Mouse (Mus musculus): ENCODE results near the gene Mccc1. TPM values are rescaled to one million over a fixed set of nuclear protein-coding genes. Genes with fewer than 3 reads are reported as not detected.

Mccc1 gene
- polyA plus RNA-seq, 1 experiment from 2014 or later: 27.4 TPM

DNA sequence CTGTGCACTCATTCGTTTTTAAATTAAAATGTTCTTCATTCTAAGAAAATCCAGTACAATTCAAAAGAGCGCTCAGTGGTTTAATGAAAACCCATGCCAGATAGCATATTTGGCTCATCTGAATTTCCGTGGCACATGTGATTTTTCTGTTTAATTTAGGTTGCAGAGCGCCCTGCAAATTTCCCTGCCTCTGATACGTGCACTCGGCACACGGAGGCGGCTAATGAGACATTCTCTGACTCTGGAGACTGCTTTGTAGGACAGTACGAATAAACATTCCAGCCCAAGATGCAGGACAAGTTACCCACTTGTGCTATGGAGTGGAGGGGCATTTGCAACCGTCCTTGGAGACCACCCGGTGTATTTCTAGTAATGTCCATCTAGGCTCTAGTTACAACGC lies 29.3 kb downstream of the Mccc1 start:
- H3K27me3 ChIP-seq (ENCODE audit: control insufficient read depth, insufficient read depth, low read depth, low read length): no peaks in the 10 kb centered on the region
- no peak overlapping the region for H3K4me3 ChIP-seq (ENCODE audit: low read depth, low read length)
- H3K4me2 ChIP-seq (ENCODE audit: low read length): no peak overlapping the region
- no peaks in the 10 kb centered on the region for H3K9me3 ChIP-seq (replicated peaks; ENCODE audit: control insufficient read depth, low read length, poor library complexity, severe bottlenecking)
- H3K4me1 ChIP-seq (ENCODE audit: control insufficient read depth, insufficient read depth, low read length): no peaks in the 10 kb centered on the region
- WGBS: 92% methylated on average over 12 of the region's 12 CpGs
- H3K9ac ChIP-seq (ENCODE audit: low read depth, low read length): no peak overlapping the region
- peaks cover 25% of the 10 kb centered on the region for H3K36me3 ChIP-seq (ENCODE audit: control insufficient read depth, insufficient read depth, low read length)
- ATAC-seq: no peak
- H3K27ac ChIP-seq (ENCODE audit: low read length): no peak overlapping the region

DNA sequence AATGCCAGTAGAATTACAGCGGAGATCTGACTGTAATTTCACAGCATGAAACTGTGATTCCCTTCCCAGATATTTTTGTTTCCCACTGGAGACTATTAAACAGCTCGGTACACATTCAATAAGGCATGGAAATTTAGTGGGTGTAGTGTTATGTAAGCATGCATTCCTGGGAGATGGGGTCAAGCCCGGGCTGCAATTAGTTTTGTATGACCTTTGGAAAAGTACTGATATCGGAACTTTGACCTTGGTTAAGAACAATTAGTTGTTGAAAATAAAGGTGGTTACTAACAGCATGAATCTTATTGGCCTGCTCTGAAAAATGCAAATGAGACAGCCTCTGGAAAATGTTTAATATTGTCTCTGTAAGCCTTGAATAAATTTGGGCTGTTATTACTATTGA lies 30.0 kb downstream of the Mccc1 start:
- Histone ChIP-seq H3K9ac (ENCODE audit: low read depth, low read length) (no peak overlapping the region), H3K27me3 (ENCODE audit: control insufficient read depth, insufficient read depth, low read depth, low read length) (no peaks in the 10 kb centered on the region), H3K4me2 (ENCODE audit: low read length) (no peak overlapping the region), H3K4me3 (ENCODE audit: low read depth, low read length) (no peak overlapping the region), H3K4me1 (ENCODE audit: control insufficient read depth, insufficient read depth, low read length) (no peaks in the 10 kb centered on the region), H3K27ac (ENCODE audit: low read length) (no peak overlapping the region), H3K36me3 (ENCODE audit: control insufficient read depth, insufficient read depth, low read length) (peaks cover 21% of the 10 kb centered on the region), H3K9me3 (replicated peaks; ENCODE audit: control insufficient read depth, low read length, poor library complexity, severe bottlenecking) (no peaks in the 10 kb centered on the region)
- WGBS: 91% methylated on average over 4 of the region's 4 CpGs
- ATAC-seq: no peak

DNA sequence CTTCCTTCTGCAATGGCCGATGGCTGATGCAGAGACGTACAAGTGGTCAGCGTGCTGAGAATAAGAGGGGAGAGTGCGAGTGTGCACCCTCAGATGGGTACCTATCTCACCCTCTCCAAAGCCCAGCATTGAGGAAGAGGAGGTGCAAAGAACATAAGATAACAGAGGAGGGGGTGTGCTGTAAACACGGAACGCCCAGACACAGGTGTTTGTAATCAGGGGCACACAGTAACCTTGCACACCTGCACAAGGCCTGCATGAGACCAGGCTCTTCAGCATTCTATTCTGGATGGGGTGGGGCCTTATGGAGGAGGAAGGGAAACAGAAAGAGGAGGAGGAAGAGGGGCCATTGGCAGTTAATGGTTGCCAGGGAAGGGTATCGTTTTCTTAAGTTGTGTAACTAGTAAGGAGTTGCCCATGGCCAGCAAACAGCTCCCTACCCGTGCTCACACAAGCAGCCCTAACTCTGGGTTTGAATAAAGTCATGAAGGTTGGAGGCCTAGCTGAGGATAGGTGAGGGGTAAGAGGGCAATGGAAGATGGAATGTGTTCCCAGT lies 33.0 kb downstream of the Mccc1 start:
- WGBS: 97% methylated on average over 8 of the region's 8 CpGs
- no peak overlapping the region for H3K4me3 ChIP-seq (ENCODE audit: low read depth, low read length)
- H3K36me3 ChIP-seq (ENCODE audit: control insufficient read depth, insufficient read depth, low read length): peaks cover 19% of the 10 kb centered on the region; the same call in 1 of the 2 replicates
- no peak overlapping the region for H3K27ac ChIP-seq (ENCODE audit: low read length)
- no peak overlapping the region for H3K4me2 ChIP-seq (ENCODE audit: low read length)
- no peak for ATAC-seq
- H3K4me1 ChIP-seq (ENCODE audit: control insufficient read depth, insufficient read depth, low read length): no peaks in the 10 kb centered on the region
- no peaks in the 10 kb centered on the region for H3K27me3 ChIP-seq (ENCODE audit: control insufficient read depth, insufficient read depth, low read depth, low read length)
- no peak overlapping the region for H3K9ac ChIP-seq (ENCODE audit: low read depth, low read length)
- no peaks in the 10 kb centered on the region for H3K9me3 ChIP-seq (replicated peaks; ENCODE audit: control insufficient read depth, low read length, poor library complexity, severe bottlenecking)

DNA sequence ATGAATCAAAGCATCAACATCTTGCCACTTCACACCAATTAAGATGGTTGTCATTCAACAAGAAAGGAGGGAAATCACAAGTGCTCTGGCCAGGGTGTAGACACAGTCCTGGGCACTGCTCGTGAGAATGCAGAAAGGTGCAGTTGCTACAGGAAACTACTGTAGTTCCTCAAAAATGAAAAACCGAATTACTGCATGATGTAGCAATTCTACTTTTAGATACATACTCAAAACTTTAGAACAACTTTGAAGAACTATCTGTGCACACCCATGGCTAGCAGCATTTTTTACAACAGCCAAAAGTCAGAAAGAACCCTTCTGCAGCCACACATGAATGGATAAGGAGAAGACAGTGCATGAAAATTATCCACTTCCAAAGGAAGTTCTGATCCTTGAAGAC lies 34.0 kb downstream of the Mccc1 start:
- Histone ChIP-seq H3K9me3 (replicated peaks; ENCODE audit: control insufficient read depth, low read length, poor library complexity, severe bottlenecking) (no peaks in the 10 kb centered on the region), H3K9ac (ENCODE audit: low read depth, low read length) (no peak overlapping the region), H3K27ac (ENCODE audit: low read length) (no peak overlapping the region), H3K27me3 (ENCODE audit: control insufficient read depth, insufficient read depth, low read depth, low read length) (no peaks in the 10 kb centered on the region), H3K4me2 (ENCODE audit: low read length) (no peak overlapping the region), H3K36me3 (ENCODE audit: control insufficient read depth, insufficient read depth, low read length) (peaks cover 24% of the 10 kb centered on the region), H3K4me1 (ENCODE audit: control insufficient read depth, insufficient read depth, low read length) (no peaks in the 10 kb centered on the region), H3K4me3 (ENCODE audit: low read depth, low read length) (no peak overlapping the region)
- 90% methylated on average over 2 of the region's 2 CpGs for WGBS
- no peak for ATAC-seq

DNA sequence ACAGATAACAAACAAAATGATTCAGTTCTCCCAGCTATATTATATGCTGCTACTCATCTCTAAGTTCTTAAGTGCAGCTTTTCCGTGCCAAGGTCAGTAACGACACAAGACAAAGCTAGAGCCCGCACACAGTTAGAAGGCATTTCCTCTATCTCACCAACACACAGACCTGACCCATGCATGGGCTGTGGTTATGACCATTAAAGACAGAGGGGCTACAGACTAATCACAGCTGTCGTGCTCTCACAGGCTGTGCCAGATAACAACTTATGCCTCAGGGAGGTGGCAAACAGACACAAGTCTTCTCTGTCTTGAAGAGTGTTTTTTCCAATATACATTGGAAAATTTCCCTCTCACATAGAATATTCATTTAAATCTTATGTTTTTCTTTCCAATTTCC lies 35.5 kb downstream of the Mccc1 start:
- no peak overlapping the region for H3K27ac ChIP-seq (ENCODE audit: low read length)
- ATAC-seq: no peak
- WGBS: 90% methylated on average over 4 of the region's 4 CpGs
- peaks cover 25% of the 10 kb centered on the region for H3K36me3 ChIP-seq (ENCODE audit: control insufficient read depth, insufficient read depth, low read length)
- H3K4me3 ChIP-seq (ENCODE audit: low read depth, low read length): no peak overlapping the region
- H3K9ac ChIP-seq (ENCODE audit: low read depth, low read length): no peak overlapping the region
- H3K9me3 ChIP-seq (replicated peaks; ENCODE audit: control insufficient read depth, low read length, poor library complexity, severe bottlenecking): no peaks in the 10 kb centered on the region
- H3K4me1 ChIP-seq (ENCODE audit: control insufficient read depth, insufficient read depth, low read length): no peaks in the 10 kb centered on the region
- H3K4me2 ChIP-seq (ENCODE audit: low read length): no peak overlapping the region
- H3K27me3 ChIP-seq (ENCODE audit: control insufficient read depth, insufficient read depth, low read depth, low read length): no peaks in the 10 kb centered on the region

DNA sequence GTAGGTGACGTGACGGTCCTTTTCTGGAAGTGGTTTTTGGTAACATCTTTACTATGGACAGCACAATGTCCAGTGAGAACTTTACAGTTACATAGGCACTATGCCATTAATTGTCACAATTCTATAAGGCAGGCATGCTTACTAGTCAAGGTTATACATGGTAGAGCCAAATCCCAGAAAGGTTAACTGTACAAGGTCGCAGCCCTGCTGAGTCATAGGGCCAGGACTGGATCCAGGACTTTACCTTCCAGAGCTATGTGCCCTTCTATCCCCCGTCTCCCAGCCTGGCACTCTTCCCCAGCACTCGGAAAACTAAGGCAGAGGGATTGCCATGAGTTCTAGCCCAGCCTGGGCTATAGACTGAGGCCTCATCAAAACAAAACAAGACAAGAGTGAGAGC lies 36.6 kb downstream of the Mccc1 start:
- no peaks in the 10 kb centered on the region for H3K4me1 ChIP-seq (ENCODE audit: control insufficient read depth, insufficient read depth, low read length)
- WGBS: 94% methylated on average over 5 of the region's 5 CpGs

DNA sequence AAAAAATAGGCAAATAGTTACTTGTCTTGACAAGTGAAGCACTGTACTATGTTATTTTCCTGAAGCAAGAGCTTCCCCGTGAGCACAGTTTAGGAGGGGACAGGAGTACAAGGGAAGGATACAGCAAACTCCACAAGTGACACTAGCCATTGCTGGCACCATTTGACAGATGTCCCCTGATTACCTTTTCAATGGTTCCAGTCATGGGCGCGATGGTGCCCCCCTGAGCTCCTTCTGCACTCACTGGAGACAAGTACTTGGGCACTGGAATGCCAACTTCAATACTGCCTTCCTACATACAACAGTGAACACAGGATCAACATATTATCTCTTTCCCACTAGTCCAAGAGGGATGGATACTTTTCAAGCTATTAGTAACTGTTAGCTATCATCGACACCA lies 37.1 kb downstream of the Mccc1 start:
- H3K4me2 ChIP-seq (ENCODE audit: low read length): no peak overlapping the region
- no peak for ATAC-seq
- H3K9ac ChIP-seq (ENCODE audit: low read depth, low read length): no peak overlapping the region
- no peak overlapping the region for H3K27ac ChIP-seq (ENCODE audit: low read length)
- no peaks in the 10 kb centered on the region for H3K27me3 ChIP-seq (ENCODE audit: control insufficient read depth, insufficient read depth, low read depth, low read length)
- H3K4me3 ChIP-seq (ENCODE audit: low read depth, low read length): no peak overlapping the region
- H3K36me3 ChIP-seq (ENCODE audit: control insufficient read depth, insufficient read depth, low read length): peaks cover 25% of the 10 kb centered on the region
- no peaks in the 10 kb centered on the region for H3K4me1 ChIP-seq (ENCODE audit: control insufficient read depth, insufficient read depth, low read length)
- 94% methylated on average over 4 of the region's 4 CpGs for WGBS
- no peaks in the 10 kb centered on the region for H3K9me3 ChIP-seq (replicated peaks; ENCODE audit: control insufficient read depth, low read length, poor library complexity, severe bottlenecking)

More for the DNA sequence above, 36.6 kb downstream of the Mccc1 start:
- H3K36me3 ChIP-seq (ENCODE audit: control insufficient read depth, insufficient read depth, low read length): peaks cover 28% of the 10 kb centered on the region
- no peak overlapping the region for H3K4me3 ChIP-seq (ENCODE audit: low read depth, low read length)
- H3K27me3 ChIP-seq (ENCODE audit: control insufficient read depth, insufficient read depth, low read depth, low read length): no peaks in the 10 kb centered on the region
- no peak overlapping the region for H3K4me2 ChIP-seq (ENCODE audit: low read length)
- H3K9me3 ChIP-seq (replicated peaks; ENCODE audit: control insufficient read depth, low read length, poor library complexity, severe bottlenecking): no peaks in the 10 kb centered on the region
- H3K27ac ChIP-seq (ENCODE audit: low read length): no peak overlapping the region
- H3K9ac ChIP-seq (ENCODE audit: low read depth, low read length): no peak overlapping the region
- ATAC-seq: no peak

DNA sequence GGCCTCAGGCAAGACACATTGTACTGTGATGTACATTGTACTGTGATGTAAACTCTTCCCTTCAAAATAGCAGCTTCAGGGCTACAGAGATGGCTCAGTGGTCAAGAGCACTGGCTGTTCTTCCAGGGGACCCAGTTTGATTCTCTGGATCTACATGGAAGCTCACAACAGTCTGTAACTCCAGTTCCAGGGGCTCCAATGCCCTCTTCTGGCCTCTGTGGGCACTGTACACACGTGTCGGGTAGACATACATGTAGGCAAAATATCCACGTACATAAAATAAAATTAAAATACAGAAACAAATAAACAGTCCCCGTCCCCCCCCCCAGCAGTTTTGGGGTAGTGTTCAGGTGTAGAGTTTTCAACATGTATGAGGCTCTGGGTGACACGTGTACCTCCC lies 37.5 kb downstream of the Mccc1 start:
- Histone ChIP-seq H3K4me3 (ENCODE audit: low read depth, low read length) (no peak overlapping the region), H3K27ac (ENCODE audit: low read length) (no peak overlapping the region), H3K9me3 (replicated peaks; ENCODE audit: control insufficient read depth, low read length, poor library complexity, severe bottlenecking) (no peaks in the 10 kb centered on the region), H3K4me1 (ENCODE audit: control insufficient read depth, insufficient read depth, low read length) (no peaks in the 10 kb centered on the region), H3K27me3 (ENCODE audit: control insufficient read depth, insufficient read depth, low read depth, low read length) (no peaks in the 10 kb centered on the region), H3K36me3 (ENCODE audit: control insufficient read depth, insufficient read depth, low read length) (peaks cover 25% of the 10 kb centered on the region), H3K4me2 (ENCODE audit: low read length) (no peak overlapping the region), H3K9ac (ENCODE audit: low read depth, low read length) (no peak overlapping the region)
- ATAC-seq: no peak
- 93% methylated on average over 5 of the region's 5 CpGs for WGBS

DNA sequence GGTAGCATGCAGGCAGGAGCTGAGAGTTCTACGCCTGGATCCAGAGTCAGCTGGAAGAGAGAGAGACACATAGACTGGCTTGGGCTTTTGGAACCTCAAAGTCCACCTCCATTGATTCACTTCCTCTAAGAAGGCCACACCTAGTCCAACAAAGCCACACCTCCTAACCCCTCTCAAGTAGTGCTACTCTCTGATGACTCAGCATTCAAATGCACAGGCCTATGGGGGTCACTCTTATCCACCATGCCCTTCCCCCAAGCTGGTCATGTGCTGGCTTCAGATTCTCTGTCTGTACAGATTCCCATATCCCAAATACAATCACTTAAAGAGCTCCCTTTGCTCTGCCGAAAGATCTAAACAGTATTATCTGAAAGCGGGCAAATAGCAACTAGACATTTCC lies 43.2 kb downstream of the Mccc1 start:
- no peak overlapping the region for H3K27ac ChIP-seq (ENCODE audit: low read length)
- no peaks in the 10 kb centered on the region for H3K4me1 ChIP-seq (ENCODE audit: control insufficient read depth, insufficient read depth, low read length)
- H3K9me3 ChIP-seq (replicated peaks; ENCODE audit: control insufficient read depth, low read length, poor library complexity, severe bottlenecking): no peaks in the 10 kb centered on the region
- H3K9ac ChIP-seq (ENCODE audit: low read depth, low read length): no peak overlapping the region
- WGBS: 93% methylated on average over 3 of the region's 3 CpGs
- ATAC-seq: no peak
- no peaks in the 10 kb centered on the region for H3K27me3 ChIP-seq (ENCODE audit: control insufficient read depth, insufficient read depth, low read depth, low read length)
- no peak overlapping the region for H3K4me2 ChIP-seq (ENCODE audit: low read length)
- peaks cover 11% of the 10 kb centered on the region for H3K36me3 ChIP-seq (ENCODE audit: control insufficient read depth, insufficient read depth, low read length)
- no peak overlapping the region for H3K4me3 ChIP-seq (ENCODE audit: low read depth, low read length)
